Mouse (Mus musculus) embryonic stem cell, embryonic (primary cell): ENCODE measurements around the gene Add3.

Experiments used
- CTCF ChIA-PET, 4 experiments: fragments of 300-600 bp in 2 of 4; fragments of 350-600 bp in 2 of 4; sonication (Branson Sonifier 250); formaldehyde crosslinking; loops; one replicate each; lab custom pipeline; 2022; ENCODE audit warnings: inconsistent platforms in 2 of 4; lab: Charles Lee
- POLR2A ChIA-PET, 4 experiments: fragments of 300-600 bp in 2 of 4; fragments of 350-600 bp in 2 of 4; sonication (Branson Sonifier 250); formaldehyde crosslinking; loops; one replicate each; lab custom pipeline; 2022; ENCODE audit warnings: antibody characterized with exemption in 4 of 4, inconsistent platforms in 1 of 4; lab: Charles Lee

Gene Add3

GRCm38 (mm10) chr19:53152451-53152850 lies 12.2 kb downstream of the Add3 start:
- ChIA-PET CTCF (interaction anchor here in 2 of 4 experiments (1.7 kb wide), 2 partner anchors 10 to 103 kb away, joined by 4 to 5 read pairs; no protein-coding TSS in a partner anchor), POLR2A (interaction anchor here in 3 of 4 experiments (0.5 to 2.8 kb wide), 6 partner anchors 9 to 117 kb away, joined by 3 to 15 read pairs (median 4); no protein-coding TSS in a partner anchor)

GRCm38 (mm10) chr19:53153096-53153495 lies 12.9 kb downstream of the Add3 start:
- POLR2A ChIA-PET: interaction anchor here in 2 of 4 experiments (1.1 to 2.8 kb wide), 5 partner anchors 9 to 30 kb away, joined by 4 to 15 read pairs (median 4); no protein-coding TSS in a partner anchor
- CTCF ChIA-PET: interaction anchor here in 1 of 4 experiments (1.7 kb wide), 1 partner anchor 103 kb away, joined by 4 read pairs; no protein-coding TSS in a partner anchor

- CTCF ChIA-PET: interaction anchor here in 2 of 4 experiments (0.6 to 1.7 kb wide), 2 partner anchors 104 to 705 kb away, joined by 3 to 4 read pairs; no protein-coding TSS in a partner anchor
- POLR2A ChIA-PET: interaction anchor here in 2 of 4 experiments (0.5 to 2.1 kb wide), 8 partner anchors 9 to 658 kb away, joined by 3 to 6 read pairs (median 4); no protein-coding TSS in a partner anchor
Observed at GRCm38 (mm10) chr19:53154156-53154555, 13.9 kb downstream of the Add3 start.

GRCm38 (mm10) chr19:53156361-53156760 lies 16.1 kb downstream of the Add3 start:
- ChIA-PET POLR2A (interaction anchor here in 1 of 4 experiments (0.9 to 1.2 kb wide), 2 partner anchors 11 to 44 kb away, joined by 3 to 4 read pairs; no protein-coding TSS in a partner anchor), CTCF (no interaction called here)

- ChIA-PET CTCF (no interaction called here), POLR2A (interaction anchor here in 1 of 4 experiments (1.2 kb wide), 1 partner anchor 12 kb away, joined by 4 read pairs; no protein-coding TSS in a partner anchor)
Observed at GRCm38 (mm10) chr19:53157176-53157575, 16.9 kb downstream of the Add3 start.

- CTCF ChIA-PET: no interaction called here
- POLR2A ChIA-PET: interaction anchor here in 2 of 4 experiments (1.2 to 1.3 kb wide), 2 partner anchors 17 to 53 kb away, joined by 3 to 4 read pairs; no protein-coding TSS in a partner anchor
Observed at GRCm38 (mm10) chr19:53159351-53159750, 19.1 kb downstream of the Add3 start.

GRCm38 (mm10) chr19:53162927-53163326 lies 22.7 kb downstream of the Add3 start:
- ChIA-PET CTCF (interaction anchor here in 1 of 4 experiments (0.6 kb wide), 1 partner anchor 164 kb away, joined by 8 read pairs; no protein-coding TSS in a partner anchor), POLR2A (interaction anchor here in 3 of 4 experiments (1.0 to 1.8 kb wide), 4 partner anchors 9 to 31 kb away, joined by 3 to 4 read pairs (median 4); no protein-coding TSS in a partner anchor)

GRCm38 (mm10) chr19:53164645-53165044 lies 24.4 kb downstream of the Add3 start:
- POLR2A ChIA-PET: interaction anchor here in 2 of 4 experiments (0.6 to 2.3 kb wide), 5 partner anchors 10 to 31 kb away, joined by 3 to 6 read pairs (median 4); no protein-coding TSS in a partner anchor
- CTCF ChIA-PET: interaction anchor here in 1 of 4 experiments (0.6 kb wide), 1 partner anchor 208 kb away, joined by 4 read pairs; no protein-coding TSS in a partner anchor

GRCm38 (mm10) chr19:53165305-53166240 lies 25.3 kb downstream of the Add3 start:
- POLR2A ChIA-PET: interaction anchor here in 2 of 4 experiments (0.6 to 2.3 kb wide), 7 partner anchors 11 to 30 kb away, joined by 3 to 6 read pairs (median 4); no protein-coding TSS in a partner anchor
- CTCF ChIA-PET: interaction anchor here in 1 of 4 experiments (0.6 to 0.9 kb wide), 3 partner anchors 82 to 208 kb away, joined by 3 to 4 read pairs (median 3); no protein-coding TSS in a partner anchor

GRCm38 (mm10) chr19:53166367-53166766 lies 26.1 kb downstream of the Add3 start:
- CTCF ChIA-PET: interaction anchor here in 1 of 4 experiments (0.9 kb wide), 1 partner anchor 82 kb away, joined by 3 read pairs; no protein-coding TSS in a partner anchor
- POLR2A ChIA-PET: interaction anchor here in 2 of 4 experiments (1.5 to 2.3 kb wide), 3 partner anchors 12 to 24 kb away, joined by 3 to 6 read pairs (median 4); no protein-coding TSS in a partner anchor

- ChIA-PET POLR2A (interaction anchor here in 1 of 4 experiments (1.2 kb wide), 1 partner anchor 21 kb away, joined by 3 read pairs; no protein-coding TSS in a partner anchor), CTCF (interaction anchor here in 1 of 4 experiments (0.5 kb wide), 1 partner anchor 133 kb away, joined by 3 read pairs; no protein-coding TSS in a partner anchor)
Observed at GRCm38 (mm10) chr19:53168576-53168975, 28.3 kb downstream of the Add3 start.

GRCm38 (mm10) chr19:53170651-53171050 lies 30.4 kb downstream of the Add3 start:
- POLR2A ChIA-PET: interaction anchor here in 2 of 4 experiments (0.8 to 1.5 kb wide), 2 partner anchors 14 to 28 kb away, joined by 3 to 4 read pairs; no protein-coding TSS in a partner anchor

GRCm38 (mm10) chr19:53174034-53174433 lies 33.8 kb downstream of the Add3 start:
- CTCF ChIA-PET: no interaction called here
- POLR2A ChIA-PET: interaction anchor here in 2 of 4 experiments (0.6 to 1.6 kb wide), 4 partner anchors 20 to 199 kb away, joined by 3 to 5 read pairs (median 3); no protein-coding TSS in a partner anchor

More at GRCm38 (mm10) chr19:53170651-53171050, 30.4 kb downstream of the Add3 start:
- CTCF ChIA-PET: no interaction called here

GRCm38 (mm10) chr19:53175550-53175949 lies 35.3 kb downstream of the Add3 start:
- ChIA-PET POLR2A (interaction anchor here in 1 of 4 experiments (0.6 kb wide), 1 partner anchor 20 kb away, joined by 4 read pairs; no protein-coding TSS in a partner anchor), CTCF (interaction anchor here in 1 of 4 experiments (0.6 kb wide), 1 partner anchor 35 kb away, joined by 4 read pairs; no protein-coding TSS in a partner anchor)

GRCm38 (mm10) chr19:53176518-53176917 lies 36.3 kb downstream of the Add3 start:
- CTCF ChIA-PET: no interaction called here
- POLR2A ChIA-PET: interaction anchor here in 1 of 4 experiments (0.5 kb wide), 1 partner anchor 329 kb away, joined by 3 read pairs; no protein-coding TSS in a partner anchor

- CTCF ChIA-PET: interaction anchor here in 2 of 4 experiments (0.6 kb wide), 3 partner anchors 55 to 338 kb away, joined by 3 to 5 read pairs (median 3); no protein-coding TSS in a partner anchor
- POLR2A ChIA-PET: interaction anchor here in 2 of 4 experiments (0.9 to 1.4 kb wide), 2 partner anchors 14 to 38 kb away, joined by 3 to 4 read pairs; partner anchors contain the start of gene Add3 (in 1 of the 2)
Observed at GRCm38 (mm10) chr19:53178611-53179528, 38.6 kb downstream of the Add3 start.
